Mouse (Mus musculus): Measurements from ENCODE around the gene Cant1. TPM values are rescaled to one million over a fixed set of nuclear protein-coding genes. Genes with fewer than 3 reads are reported as not detected.

The Cant1 gene
- polyA plus RNA-seq (2014; fragmentation: Nextera tagmentation; extraction: Ambion mirVana) = 21.8 and 25.7 TPM in 2 replicates

GRCm38 (mm10) chr11:118418834-118419504 lies at the start of gene Cant1:
Gene Cant1, minus strand, starts transcription at chr11:118419086.
- peak; percentile 96 for ATAC-seq (ENCODE audit: insufficient number of reproducible peaks, insufficient read depth, low FRiP score, low read depth)
- peak within 1 kb of the TSS; percentile 82 for H3K4me3 ChIP-seq (ENCODE audit: low read depth, low read length)
- H3K27ac ChIP-seq (ENCODE audit: low read length) = peak within 1 kb of the TSS; percentile 71; the same call in 1 of the 2 replicates
- no peaks in the 10 kb centered on the region for H3K27me3 ChIP-seq (ENCODE audit: control insufficient read depth, insufficient read depth, low read length)
- under 1% methylated on average over 46 of the region's 50 CpGs for WGBS
- H3K36me3 ChIP-seq (ENCODE audit: control insufficient read depth, insufficient read depth, low read length) = peaks cover 18% of the 10 kb centered on the region
- peak within 1 kb of the TSS; percentile 87 for H3K4me2 ChIP-seq (replicated peaks; ENCODE audit: low read depth, low read length)
- H3K9me3 ChIP-seq (ENCODE audit: control insufficient read depth, low read depth, low read length) = no peaks in the 10 kb centered on the region
- H3K9ac ChIP-seq (replicated peaks; ENCODE audit: low read depth, low read length) = peak within 1 kb of the TSS; percentile 91
- peaks cover 14% of the 10 kb centered on the region for H3K4me1 ChIP-seq (ENCODE audit: control insufficient read depth, insufficient read depth, low read length)

DNA sequence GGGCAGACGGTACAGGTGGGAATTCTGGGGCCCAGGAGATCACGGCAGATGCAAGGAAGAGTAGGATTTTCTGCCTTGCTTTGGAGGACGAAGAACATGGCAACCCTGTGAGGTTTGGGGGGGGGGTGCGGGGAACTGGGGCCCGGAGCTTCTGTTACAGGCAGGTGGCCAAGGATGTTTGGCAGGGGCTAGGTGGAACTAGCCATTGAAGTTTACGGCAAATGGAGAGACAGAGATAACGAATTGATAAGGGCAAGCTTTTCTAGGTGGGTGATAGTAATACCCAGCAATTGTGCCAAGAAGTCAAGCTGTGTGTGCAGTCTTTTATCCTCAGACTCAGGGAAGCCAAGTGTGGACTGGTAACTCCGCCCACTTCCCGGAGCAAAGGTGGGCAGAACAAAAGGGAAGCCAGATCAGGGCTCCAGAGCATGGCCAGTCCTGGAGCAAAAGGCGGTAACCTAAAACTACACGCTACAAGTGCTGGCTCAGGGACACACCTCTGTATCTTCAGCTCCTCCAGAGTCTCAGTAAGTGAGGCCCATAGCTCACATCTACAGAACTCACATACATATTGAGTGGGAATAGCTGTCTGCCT lies 48.7 kb upstream of the Cant1 start:
- H3K4me1 ChIP-seq (ENCODE audit: control insufficient read depth, insufficient read depth, low read length) = peaks cover 4% of the 10 kb centered on the region; the same call in 1 of the 2 replicates
- H3K9ac ChIP-seq (replicated peaks; ENCODE audit: low read depth, low read length) = no peak overlapping the region
- peak overlapping the region; percentile 49; the same call in 1 of the 2 replicates for H3K27ac ChIP-seq (ENCODE audit: low read length)
- ATAC-seq (ENCODE audit: insufficient number of reproducible peaks, insufficient read depth, low FRiP score, low read depth) = peak; percentile 53; the same call in 1 of the 2 replicates
- no peaks in the 10 kb centered on the region for H3K36me3 ChIP-seq (ENCODE audit: control insufficient read depth, insufficient read depth, low read length)
- 58% methylated on average over 11 of the region's 11 CpGs for WGBS
- H3K9me3 ChIP-seq (ENCODE audit: control insufficient read depth, low read depth, low read length) = no peaks in the 10 kb centered on the region
- H3K4me3 ChIP-seq (ENCODE audit: low read depth, low read length) = no peak overlapping the region
- H3K27me3 ChIP-seq (ENCODE audit: control insufficient read depth, insufficient read depth, low read length) = no peaks in the 10 kb centered on the region
- H3K4me2 ChIP-seq (replicated peaks; ENCODE audit: low read depth, low read length) = no peak overlapping the region

- no peak overlapping the region for H3K4me2 ChIP-seq (replicated peaks; ENCODE audit: low read depth, low read length)
- H3K4me3 ChIP-seq (ENCODE audit: low read depth, low read length) = no peak overlapping the region
- no peak overlapping the region for H3K9ac ChIP-seq (replicated peaks; ENCODE audit: low read depth, low read length)
- no peak overlapping the region for H3K27ac ChIP-seq (ENCODE audit: low read length)
- no peaks in the 10 kb centered on the region for H3K27me3 ChIP-seq (ENCODE audit: control insufficient read depth, insufficient read depth, low read length)
- no peaks in the 10 kb centered on the region for H3K9me3 ChIP-seq (ENCODE audit: control insufficient read depth, low read depth, low read length)
- ATAC-seq (ENCODE audit: insufficient number of reproducible peaks, insufficient read depth, low FRiP score, low read depth) = no peak
- H3K36me3 ChIP-seq (ENCODE audit: control insufficient read depth, insufficient read depth, low read length) = no peaks in the 10 kb centered on the region
- WGBS = 59% methylated on average over 6 of the region's 6 CpGs
- no peaks in the 10 kb centered on the region for H3K4me1 ChIP-seq (ENCODE audit: control insufficient read depth, insufficient read depth, low read length)
Measured at GRCm38 (mm10) chr11:118460280-118460679, 41.4 kb upstream of the Cant1 start.

DNA sequence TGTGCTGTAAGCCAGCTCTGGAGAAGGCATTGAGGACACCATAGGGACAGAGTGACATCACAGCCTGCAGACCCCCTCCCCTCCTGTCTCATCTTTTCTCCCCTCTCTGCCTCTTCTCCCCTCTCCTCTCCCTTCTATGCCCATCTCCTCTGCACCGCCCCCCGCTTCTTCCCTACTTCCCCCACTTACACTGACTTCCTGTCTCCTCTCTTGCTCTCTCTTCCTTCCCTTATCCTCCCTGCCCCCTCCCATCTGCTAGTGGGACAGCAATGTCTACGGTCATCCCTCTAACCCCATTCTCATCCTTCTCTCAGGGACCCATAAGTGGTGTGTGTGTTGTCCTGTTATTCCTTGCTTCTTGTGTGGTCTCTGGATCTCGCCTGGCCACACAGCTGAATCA lies 40.6 kb upstream of the Cant1 start:
- WGBS = 64% methylated on average over 4 of the region's 4 CpGs
- no peak for ATAC-seq (ENCODE audit: insufficient number of reproducible peaks, insufficient read depth, low FRiP score, low read depth)
- H3K4me2 ChIP-seq (replicated peaks; ENCODE audit: low read depth, low read length) = no peak overlapping the region
- H3K36me3 ChIP-seq (ENCODE audit: control insufficient read depth, insufficient read depth, low read length) = no peaks in the 10 kb centered on the region
- H3K27me3 ChIP-seq (ENCODE audit: control insufficient read depth, insufficient read depth, low read length) = no peaks in the 10 kb centered on the region
- H3K27ac ChIP-seq (ENCODE audit: low read length) = no peak overlapping the region
- no peaks in the 10 kb centered on the region for H3K9me3 ChIP-seq (ENCODE audit: control insufficient read depth, low read depth, low read length)
- no peak overlapping the region for H3K4me3 ChIP-seq (ENCODE audit: low read depth, low read length)
- no peak overlapping the region for H3K9ac ChIP-seq (replicated peaks; ENCODE audit: low read depth, low read length)
- H3K4me1 ChIP-seq (ENCODE audit: control insufficient read depth, insufficient read depth, low read length) = no peaks in the 10 kb centered on the region

DNA sequence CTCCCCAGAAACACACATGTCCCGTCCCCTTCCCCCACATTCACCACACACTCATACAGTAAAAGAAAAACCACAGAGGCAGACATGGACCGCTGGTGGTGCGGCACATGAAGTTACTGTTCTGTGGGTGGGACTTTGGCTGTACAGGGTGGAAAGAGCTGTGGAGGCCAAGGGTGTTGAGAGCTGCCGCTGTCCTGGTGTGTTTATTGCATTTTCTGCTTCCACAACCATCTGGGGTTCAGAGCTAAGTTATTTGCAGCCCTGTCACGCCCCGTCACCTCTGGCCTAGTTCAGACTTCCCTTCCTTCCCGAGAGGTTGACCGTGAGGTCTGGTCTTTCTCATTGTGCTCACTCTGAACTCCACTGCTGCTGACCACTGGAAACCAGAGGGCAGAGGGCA lies 40.2 kb upstream of the Cant1 start:
- WGBS = 39% methylated on average over 8 of the region's 8 CpGs
- Histone ChIP-seq H3K36me3 (ENCODE audit: control insufficient read depth, insufficient read depth, low read length) (no peaks in the 10 kb centered on the region), H3K27ac (ENCODE audit: low read length) (no peak overlapping the region), H3K9ac (replicated peaks; ENCODE audit: low read depth, low read length) (no peak overlapping the region), H3K27me3 (ENCODE audit: control insufficient read depth, insufficient read depth, low read length) (no peaks in the 10 kb centered on the region), H3K4me2 (replicated peaks; ENCODE audit: low read depth, low read length) (no peak overlapping the region), H3K4me1 (ENCODE audit: control insufficient read depth, insufficient read depth, low read length) (no peaks in the 10 kb centered on the region), H3K9me3 (ENCODE audit: control insufficient read depth, low read depth, low read length) (no peaks in the 10 kb centered on the region), H3K4me3 (ENCODE audit: low read depth, low read length) (no peak overlapping the region)
- ATAC-seq (ENCODE audit: insufficient number of reproducible peaks, insufficient read depth, low FRiP score, low read depth) = no peak

GRCm38 (mm10) chr11:118456937-118457336 lies 38.1 kb upstream of the Cant1 start:
- no peaks in the 10 kb centered on the region for H3K27me3 ChIP-seq (ENCODE audit: control insufficient read depth, insufficient read depth, low read length)
- WGBS = 74% methylated on average over 11 of the region's 11 CpGs
- H3K4me3 ChIP-seq (ENCODE audit: low read depth, low read length) = no peak overlapping the region
- no peak overlapping the region for H3K27ac ChIP-seq (ENCODE audit: low read length)
- H3K36me3 ChIP-seq (ENCODE audit: control insufficient read depth, insufficient read depth, low read length) = no peaks in the 10 kb centered on the region
- no peaks in the 10 kb centered on the region for H3K4me1 ChIP-seq (ENCODE audit: control insufficient read depth, insufficient read depth, low read length)
- no peaks in the 10 kb centered on the region for H3K9me3 ChIP-seq (ENCODE audit: control insufficient read depth, low read depth, low read length)
- H3K9ac ChIP-seq (replicated peaks; ENCODE audit: low read depth, low read length) = no peak overlapping the region
- H3K4me2 ChIP-seq (replicated peaks; ENCODE audit: low read depth, low read length) = no peak overlapping the region
- ATAC-seq (ENCODE audit: insufficient number of reproducible peaks, insufficient read depth, low FRiP score, low read depth) = no peak

- Histone ChIP-seq H3K4me1 (ENCODE audit: control insufficient read depth, insufficient read depth, low read length) (no peaks in the 10 kb centered on the region), H3K4me3 (ENCODE audit: low read depth, low read length) (no peak overlapping the region), H3K9ac (replicated peaks; ENCODE audit: low read depth, low read length) (no peak overlapping the region), H3K27me3 (ENCODE audit: control insufficient read depth, insufficient read depth, low read length) (no peaks in the 10 kb centered on the region), H3K9me3 (ENCODE audit: control insufficient read depth, low read depth, low read length) (no peaks in the 10 kb centered on the region), H3K36me3 (ENCODE audit: control insufficient read depth, insufficient read depth, low read length) (no peaks in the 10 kb centered on the region), H3K4me2 (replicated peaks; ENCODE audit: low read depth, low read length) (no peak overlapping the region), H3K27ac (ENCODE audit: low read length) (no peak overlapping the region)
- no peak for ATAC-seq (ENCODE audit: insufficient number of reproducible peaks, insufficient read depth, low FRiP score, low read depth)
- 68% methylated on average over 6 of the region's 6 CpGs for WGBS
Measured at GRCm38 (mm10) chr11:118455788-118456187, 36.9 kb upstream of the Cant1 start.

DNA sequence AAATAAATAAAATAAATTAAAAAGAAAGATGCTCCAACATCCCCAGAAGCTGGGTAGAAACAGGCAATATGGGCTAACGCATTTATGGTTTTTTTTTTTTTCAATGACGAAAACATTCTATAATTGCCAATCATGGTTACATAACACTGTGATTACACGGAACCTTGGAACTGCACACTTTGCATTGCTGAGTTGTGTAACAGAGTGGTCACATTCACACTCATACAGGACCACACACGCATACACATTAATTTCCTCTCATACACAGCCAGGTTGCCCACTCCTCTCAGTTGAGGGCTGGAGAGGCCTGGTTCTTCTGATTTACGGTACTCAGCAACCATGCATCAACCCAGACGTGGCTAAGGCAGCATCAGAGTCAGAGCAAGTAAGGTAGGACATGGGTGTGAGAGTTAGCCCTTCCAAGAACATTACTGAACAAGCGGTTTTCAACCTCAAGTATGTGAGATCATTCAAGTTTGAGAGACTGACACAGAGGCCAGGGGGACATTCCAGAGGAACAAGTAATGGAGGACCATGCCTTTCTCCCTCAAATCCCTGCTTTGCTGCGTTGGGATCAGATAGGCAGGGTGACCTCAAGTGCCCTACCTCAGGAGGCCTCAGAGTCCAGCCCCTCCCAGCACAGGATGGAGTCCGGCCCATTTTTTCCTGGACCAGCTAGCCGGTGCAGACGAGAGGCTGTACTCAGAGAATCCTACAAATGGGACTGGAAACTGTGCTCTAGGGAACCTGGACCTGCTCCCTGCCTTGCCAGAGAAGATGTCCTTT lies 35.2 kb upstream of the Cant1 start:
- WGBS = 65% methylated on average over 11 of the region's 11 CpGs

More for the DNA sequence above, 35.2 kb upstream of the Cant1 start:
- Histone ChIP-seq H3K4me3 (ENCODE audit: low read depth, low read length) (no peak overlapping the region), H3K4me2 (replicated peaks; ENCODE audit: low read depth, low read length) (no peak overlapping the region), H3K9ac (replicated peaks; ENCODE audit: low read depth, low read length) (no peak overlapping the region), H3K27ac (ENCODE audit: low read length) (no peak overlapping the region), H3K4me1 (ENCODE audit: control insufficient read depth, insufficient read depth, low read length) (no peaks in the 10 kb centered on the region), H3K36me3 (ENCODE audit: control insufficient read depth, insufficient read depth, low read length) (no peaks in the 10 kb centered on the region), H3K27me3 (ENCODE audit: control insufficient read depth, insufficient read depth, low read length) (no peaks in the 10 kb centered on the region), H3K9me3 (ENCODE audit: control insufficient read depth, low read depth, low read length) (no peaks in the 10 kb centered on the region)
- ATAC-seq (ENCODE audit: insufficient number of reproducible peaks, insufficient read depth, low FRiP score, low read depth) = no peak

Data from stomach, embryonic 14.5 days (tissue).